Mouse (Mus musculus): Measurements from ENCODE around the gene Psmd11. TPM values are rescaled to one million over a fixed set of nuclear protein-coding genes. Genes with fewer than 3 reads are reported as not detected.
A peak's percentile ranks its signal among the peaks of the same experiment; 100 is the strongest.

Psmd11 gene
- polyA plus RNA-seq, 1 experiment from 2014 or later: 321 TPM

GRCm38 (mm10) chr11:80485622-80486206 lies 57.3 kb downstream of the Psmd11 start:
- 85% methylated on average over 10 of the region's 10 CpGs for WGBS
- H3K27me3 ChIP-seq: peaks cover 4% of the 10 kb centered on the region; the same call in 1 of the 2 replicates
- no peaks in the 10 kb centered on the region for H3K9me3 ChIP-seq
- H3K9ac ChIP-seq (replicated peaks): peak overlapping the region; percentile 12; the same call in 1 of the 2 replicates
- no peak for ATAC-seq
- peaks cover 89% of the 10 kb centered on the region for H3K4me1 ChIP-seq (replicated peaks)
- H3K36me3 ChIP-seq: peaks cover 7% of the 10 kb centered on the region; the same call in 1 of the 2 replicates
- no peak overlapping the region for H3K4me2 ChIP-seq (replicated peaks)
- H3K4me3 ChIP-seq (replicated peaks): no peak overlapping the region
- peak overlapping the region; percentile 14; the same call in 1 of the 2 replicates for H3K27ac ChIP-seq

GRCm38 (mm10) chr11:80487904-80488587 lies 59.6 kb downstream of the Psmd11 start:
- no peak for ATAC-seq

GRCm38 (mm10) chr11:80489172-80489881 lies 60.9 kb downstream of the Psmd11 start:
- Histone ChIP-seq H3K27me3 (peaks cover 6% of the 10 kb centered on the region; the same call in 1 of the 2 replicates), H3K9me3 (no peaks in the 10 kb centered on the region), H3K4me1 (replicated peaks) (peaks cover 58% of the 10 kb centered on the region), H3K4me2 (replicated peaks) (no peak overlapping the region), H3K9ac (replicated peaks) (peak overlapping the region; percentile 32), H3K36me3 (no peaks in the 10 kb centered on the region), H3K27ac (peak overlapping the region; percentile 68), H3K4me3 (replicated peaks) (no peak overlapping the region)
- peak; percentile 19; the same call in 1 of the 2 replicates for ATAC-seq
- WGBS: 53% methylated on average over 12 of the region's 12 CpGs

More at GRCm38 (mm10) chr11:80487904-80488587, 59.6 kb downstream of the Psmd11 start:
- Histone ChIP-seq H3K4me1 (replicated peaks) (peaks cover 68% of the 10 kb centered on the region), H3K9me3 (no peaks in the 10 kb centered on the region), H3K9ac (replicated peaks) (no peak overlapping the region), H3K27me3 (peaks cover 6% of the 10 kb centered on the region; the same call in 1 of the 2 replicates), H3K4me3 (replicated peaks) (no peak overlapping the region), H3K4me2 (replicated peaks) (no peak overlapping the region), H3K36me3 (no peaks in the 10 kb centered on the region), H3K27ac (no peak overlapping the region)
- 61% methylated on average over 15 of the region's 15 CpGs for WGBS

- no peak for ATAC-seq
- Histone ChIP-seq H3K9ac (replicated peaks) (peak overlapping the region; percentile 36; the same call in 1 of the 2 replicates), H3K27ac (peak overlapping the region; percentile 68), H3K4me2 (replicated peaks) (no peak overlapping the region), H3K4me1 (replicated peaks) (peaks cover 58% of the 10 kb centered on the region), H3K27me3 (peaks cover 6% of the 10 kb centered on the region; the same call in 1 of the 2 replicates), H3K36me3 (no peaks in the 10 kb centered on the region), H3K4me3 (replicated peaks) (no peak overlapping the region), H3K9me3 (no peaks in the 10 kb centered on the region)
- 56% methylated on average over 5 of the region's 5 CpGs for WGBS
Measured at GRCm38 (mm10) chr11:80489882-80490196, 61.4 kb downstream of the Psmd11 start.

- H3K9ac ChIP-seq (replicated peaks): no peak overlapping the region
- no peak for ATAC-seq
- H3K4me2 ChIP-seq (replicated peaks): no peak overlapping the region
- H3K4me3 ChIP-seq (replicated peaks): no peak overlapping the region
- 77% methylated on average over 10 of the region's 10 CpGs for WGBS
- no peak overlapping the region for H3K27ac ChIP-seq
- H3K4me1 ChIP-seq (replicated peaks): peaks cover 53% of the 10 kb centered on the region
- peaks cover 8% of the 10 kb centered on the region; the same call in 1 of the 2 replicates for H3K27me3 ChIP-seq
- no peaks in the 10 kb centered on the region for H3K9me3 ChIP-seq
- no peaks in the 10 kb centered on the region for H3K36me3 ChIP-seq
Measured at GRCm38 (mm10) chr11:80490831-80491230, 62.4 kb downstream of the Psmd11 start.

- H3K36me3 ChIP-seq: no peaks in the 10 kb centered on the region
- no peak overlapping the region for H3K9ac ChIP-seq (replicated peaks)
- no peak overlapping the region for H3K27ac ChIP-seq
- no peak overlapping the region for H3K4me2 ChIP-seq (replicated peaks)
- H3K27me3 ChIP-seq: peaks cover 6% of the 10 kb centered on the region; the same call in 1 of the 2 replicates
- ATAC-seq: no peak
- peaks cover 38% of the 10 kb centered on the region for H3K4me1 ChIP-seq (replicated peaks)
- no peak overlapping the region for H3K4me3 ChIP-seq (replicated peaks)
- no peaks in the 10 kb centered on the region for H3K9me3 ChIP-seq
- WGBS: 92% methylated on average over 5 of the region's 5 CpGs
Measured at GRCm38 (mm10) chr11:80493186-80493585, 64.8 kb downstream of the Psmd11 start.

- no peak for ATAC-seq
- Histone ChIP-seq H3K27me3 (peaks cover 6% of the 10 kb centered on the region; the same call in 1 of the 2 replicates), H3K9me3 (no peaks in the 10 kb centered on the region), H3K4me1 (replicated peaks) (peaks cover 38% of the 10 kb centered on the region), H3K36me3 (no peaks in the 10 kb centered on the region), H3K9ac (replicated peaks) (no peak overlapping the region), H3K4me3 (replicated peaks) (no peak overlapping the region), H3K27ac (no peak overlapping the region), H3K4me2 (replicated peaks) (no peak overlapping the region)
- WGBS: 39% methylated on average over 9 of the region's 9 CpGs
Measured at GRCm38 (mm10) chr11:80494852-80495251, 66.4 kb downstream of the Psmd11 start.

GRCm38 (mm10) chr11:80495972-80496371 lies 67.6 kb downstream of the Psmd11 start:
- Histone ChIP-seq H3K4me3 (replicated peaks) (no peak overlapping the region), H3K9me3 (no peaks in the 10 kb centered on the region), H3K36me3 (no peaks in the 10 kb centered on the region), H3K4me1 (replicated peaks) (peaks cover 41% of the 10 kb centered on the region), H3K4me2 (replicated peaks) (no peak overlapping the region), H3K27me3 (peaks cover 6% of the 10 kb centered on the region; the same call in 1 of the 2 replicates), H3K9ac (replicated peaks) (no peak overlapping the region), H3K27ac (no peak overlapping the region)
- ATAC-seq: no peak
- 90% methylated on average over 6 of the region's 6 CpGs for WGBS

- 83% methylated on average over 1 of the region's 1 CpGs for WGBS
- H3K27me3 ChIP-seq: peaks cover 3% of the 10 kb centered on the region; the same call in 1 of the 2 replicates
- no peaks in the 10 kb centered on the region for H3K36me3 ChIP-seq
- no peak overlapping the region for H3K27ac ChIP-seq
- H3K4me2 ChIP-seq (replicated peaks): no peak overlapping the region
- no peaks in the 10 kb centered on the region for H3K9me3 ChIP-seq
- H3K4me1 ChIP-seq (replicated peaks): peaks cover 41% of the 10 kb centered on the region
- no peak for ATAC-seq
- no peak overlapping the region for H3K4me3 ChIP-seq (replicated peaks)
- no peak overlapping the region for H3K9ac ChIP-seq (replicated peaks)
Measured at GRCm38 (mm10) chr11:80496640-80497039, 68.2 kb downstream of the Psmd11 start.

GRCm38 (mm10) chr11:80497225-80497919 lies 69.0 kb downstream of the Psmd11 start:
- Histone ChIP-seq H3K27ac (no peak overlapping the region), H3K9me3 (no peaks in the 10 kb centered on the region), H3K4me1 (replicated peaks) (peaks cover 41% of the 10 kb centered on the region), H3K4me3 (replicated peaks) (no peak overlapping the region), H3K9ac (replicated peaks) (no peak overlapping the region), H3K36me3 (no peaks in the 10 kb centered on the region), H3K27me3 (peaks cover 3% of the 10 kb centered on the region; the same call in 1 of the 2 replicates), H3K4me2 (replicated peaks) (no peak overlapping the region)
- no peak for ATAC-seq
- WGBS: 82% methylated on average over 10 of the region's 10 CpGs

- WGBS: 51% methylated on average over 11 of the region's 11 CpGs
- Histone ChIP-seq H3K9me3 (no peaks in the 10 kb centered on the region), H3K4me3 (replicated peaks) (no peak overlapping the region), H3K36me3 (no peaks in the 10 kb centered on the region), H3K27me3 (peaks cover 3% of the 10 kb centered on the region; the same call in 1 of the 2 replicates), H3K27ac (peak overlapping the region; percentile 79), H3K9ac (replicated peaks) (peak overlapping the region; percentile 28; the same call in 1 of the 2 replicates), H3K4me1 (replicated peaks) (peaks cover 48% of the 10 kb centered on the region), H3K4me2 (replicated peaks) (no peak overlapping the region)
- 0 out of 2 replicates have a peak, but pooled peaks have one; percentile 44 for ATAC-seq
Measured at GRCm38 (mm10) chr11:80498328-80499070, 70.1 kb downstream of the Psmd11 start.
